Mouse (Mus musculus): ENCODE measurements around the gene Scyl1.

- TF ChIP-seq POLR2A (IDR thresholded peaks at IDR 0.05; ENCODE audit: low read depth, low read length) (no peak), CTCF (IDR thresholded peaks at IDR 0.05; ENCODE audit: borderline replicate concordance, insufficient read depth, low read length) (no peak)
These were observed 24.3 kb downstream of the Scyl1 start for GRCm38 (mm10) chr19:5746907-5747363.
